Mouse (Mus musculus) testis, postnatal 14 days (tissue): ENCODE data around the gene Rasgef1c.

ENCODE experiments used
- DNase-seq: peaks from one replicate; pipeline ENCODE4 v3.0.0; 2021; ENCODE audit warnings: low spot score

Gene Rasgef1c

DNA sequence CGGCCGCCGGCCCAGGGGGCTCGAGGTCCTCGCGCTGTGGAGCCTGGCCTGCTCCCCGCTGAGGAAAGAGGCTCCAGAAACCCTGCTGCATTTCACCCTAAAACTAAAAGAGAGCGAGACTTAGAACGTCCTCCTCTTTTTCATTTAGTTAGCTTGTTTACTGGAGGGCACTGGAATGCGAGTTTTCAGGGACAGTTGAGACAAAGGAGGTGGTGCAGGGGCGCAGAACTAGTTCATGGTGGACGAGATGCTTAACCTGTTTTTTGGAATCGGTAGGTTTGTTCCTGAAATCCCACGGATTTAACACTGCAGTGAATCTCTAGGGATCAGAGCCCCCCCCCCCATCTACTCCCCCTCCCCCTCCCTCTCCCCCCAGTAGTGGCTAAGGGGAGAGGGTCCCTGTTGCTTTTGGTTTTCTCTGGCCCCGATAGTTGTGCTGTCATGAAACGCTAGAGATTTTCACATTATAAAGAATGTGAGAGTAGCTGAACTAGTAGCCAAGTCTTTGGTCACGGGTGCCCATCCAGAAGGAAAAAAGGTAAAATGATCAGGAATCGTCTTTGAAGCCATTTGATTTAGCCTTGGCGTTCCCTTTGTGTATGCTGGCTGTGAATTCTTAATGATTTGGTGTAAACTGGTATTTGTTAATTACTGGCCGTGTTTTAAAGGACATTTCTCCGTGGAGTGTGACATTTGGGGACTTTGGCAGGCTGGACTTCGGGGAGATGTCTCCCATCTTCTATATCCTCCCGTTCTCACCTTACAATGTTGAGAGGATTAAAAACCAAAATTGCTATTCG, 124.3 kb downstream of the Rasgef1c start:
- no peak for DNase-seq

DNA sequence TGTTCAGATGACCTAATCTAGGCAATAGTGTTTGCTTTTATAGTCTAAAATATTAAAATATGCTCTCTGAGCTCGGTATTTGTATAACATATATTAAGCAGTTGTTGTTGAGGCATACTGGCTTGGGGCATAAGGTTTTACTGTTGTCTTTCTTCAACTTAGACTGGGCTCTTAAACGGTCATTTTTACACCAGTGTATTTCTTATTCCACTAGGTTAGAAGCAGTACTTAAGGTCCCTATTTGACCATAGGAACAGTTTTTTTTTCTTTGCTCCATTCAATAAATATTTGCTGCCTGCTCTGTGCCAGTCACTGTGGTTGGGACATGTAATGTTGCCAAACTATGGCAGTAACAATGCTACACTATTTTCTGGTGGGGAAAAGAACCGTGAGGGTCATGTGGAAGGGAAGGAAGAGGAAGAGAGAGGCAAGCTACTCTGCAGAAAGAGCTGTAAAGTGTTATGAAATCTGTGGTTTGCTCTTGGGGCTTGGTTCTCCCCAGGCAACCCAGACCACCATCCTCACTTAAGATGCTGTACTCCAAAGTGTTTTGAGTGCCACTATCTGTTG, 125.0 kb downstream of the Rasgef1c start:
- DNase-seq = no peak

DNA sequence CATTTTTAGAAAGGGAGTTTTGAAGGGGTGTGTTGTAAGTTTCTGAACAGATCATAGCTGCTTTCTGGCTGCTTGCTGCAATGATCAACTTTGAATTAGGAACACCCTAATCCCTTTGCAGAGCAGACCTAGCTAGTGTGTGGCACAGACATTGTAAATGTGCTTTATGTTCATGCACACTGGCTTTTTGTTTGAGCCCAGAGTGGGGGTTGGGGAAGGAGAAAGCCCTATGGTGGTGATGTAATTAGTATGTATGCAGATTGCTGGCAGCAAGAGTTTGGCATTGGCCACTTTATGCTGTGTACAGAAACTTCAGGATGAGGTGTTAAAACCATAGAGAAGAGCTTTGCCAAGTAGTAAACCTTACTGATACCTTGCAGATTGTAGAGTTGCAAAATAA, 126.8 kb downstream of the Rasgef1c start:
- DNase-seq = no peak
